Mouse (Mus musculus): ENCODE results near the gene Il18.
"Not testable (repeated sequence)": the region's sequence is repeated elsewhere in the genome, so short reads cannot be mapped to it uniquely, and the experiment has no call there.

The Il18 gene

GRCm38 (mm10) chr9:50612115-50612514, 57.5 kb downstream of the Il18 start:
- DNase-seq, result no peak

GRCm38 (mm10) chr9:50616161-50616560, 61.5 kb downstream of the Il18 start:
- DNase-seq, result no peak

- DNase-seq, result peak; percentile 75
Observed at GRCm38 (mm10) chr9:50616766-50617603, 62.4 kb downstream of the Il18 start, which contains the start of the genes Pih1d2 and Nkapd1. TSS of gene Pih1d2 (plus strand) at chr9:50617321. TSS of gene Nkapd1 (minus strand) at chr9:50617464.

DNA sequence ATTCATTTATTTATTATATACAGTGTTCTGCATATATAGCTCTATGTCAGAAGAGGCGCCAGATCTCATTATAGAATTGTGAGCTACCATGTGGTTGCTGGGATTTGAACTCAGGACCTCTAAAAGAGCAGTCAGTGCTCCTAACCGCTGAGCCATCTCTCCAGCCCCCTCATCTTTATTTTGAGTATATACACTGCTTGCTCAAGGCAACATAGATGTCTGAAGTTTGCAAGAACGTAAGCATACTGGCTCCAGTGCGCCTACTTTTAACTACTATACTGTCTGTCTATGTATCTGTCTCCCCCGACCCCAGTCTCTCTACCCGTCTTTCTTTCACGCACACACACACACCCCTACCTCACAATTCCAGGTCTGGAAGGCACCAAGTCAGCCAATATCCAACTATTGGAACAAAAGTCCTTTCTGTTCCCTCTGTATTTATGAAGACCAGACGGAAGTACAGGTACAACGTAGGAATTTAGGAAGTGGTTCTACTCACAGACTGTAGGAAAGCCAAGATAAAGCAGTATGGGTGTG, 63.2 kb downstream of the Il18 start:
- no peak for DNase-seq

GRCm38 (mm10) chr9:50630903-50631302, 76.3 kb downstream of the Il18 start:
- DNase-seq, result not testable (repeated sequence)
